Mouse (Mus musculus): Measurements from ENCODE around the gene Epb41l4b.

The Epb41l4b gene

DNA sequence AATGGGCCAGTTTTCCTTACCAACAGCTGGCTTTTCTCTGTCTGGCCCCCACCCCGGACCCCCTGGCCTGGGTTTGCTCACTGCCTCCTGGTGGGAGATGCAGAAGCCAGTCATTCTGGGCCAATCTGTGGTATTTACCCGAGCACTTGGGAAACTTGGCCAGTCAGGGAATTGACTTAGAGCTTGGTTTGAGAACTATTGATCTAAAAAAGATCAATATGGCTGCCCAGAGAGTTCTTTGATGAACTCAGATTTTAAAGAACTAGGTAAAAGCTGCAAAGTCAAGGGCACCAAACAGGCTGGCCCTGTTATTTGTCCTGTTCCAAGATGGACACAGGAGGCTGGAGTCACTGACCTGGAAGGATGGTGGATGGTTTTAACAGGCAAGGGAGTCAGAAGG, 84.6 kb downstream of the Epb41l4b start:
- DNase-seq: no peak

DNA sequence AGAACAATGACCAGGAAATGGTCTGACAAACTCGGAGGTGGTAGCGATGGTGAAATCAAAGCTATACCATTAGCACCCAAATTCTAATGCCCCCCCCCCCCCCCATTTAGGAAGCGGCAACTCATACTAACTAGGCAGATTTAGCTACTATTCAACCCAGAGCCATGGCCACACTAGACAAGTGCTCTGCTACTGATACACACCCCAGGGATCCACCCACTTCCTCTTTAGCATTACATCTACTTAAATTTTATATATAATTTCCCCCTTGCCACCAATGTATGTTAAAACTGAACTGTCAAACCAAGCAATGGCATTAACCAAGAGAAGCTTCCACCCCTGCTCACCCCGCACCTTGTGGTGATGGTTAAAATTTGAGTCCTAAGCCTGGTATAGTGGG, 85.6 kb downstream of the Epb41l4b start:
- DNase-seq: no peak

DNA sequence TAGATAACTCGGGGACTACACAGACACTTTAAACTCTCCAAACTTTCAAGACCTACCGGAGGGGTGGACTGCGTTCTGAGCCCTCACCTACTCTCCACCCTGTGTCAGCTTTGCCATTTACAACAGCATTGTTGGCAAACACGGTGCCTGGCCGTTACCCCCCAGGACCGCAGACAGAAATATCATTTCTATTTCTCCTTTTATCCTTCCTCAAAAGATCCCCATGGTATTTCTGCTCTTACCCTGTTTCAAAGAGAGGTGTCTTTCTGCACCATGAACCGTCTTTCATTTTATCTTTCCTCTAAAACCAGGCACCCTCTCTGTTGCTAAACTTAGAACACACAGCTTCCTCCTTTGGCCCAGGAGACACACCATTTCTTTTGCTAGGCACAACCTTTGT, 87.6 kb downstream of the Epb41l4b start:
- DNase-seq: no peak

GRCm38 (mm10) chr4:57049281-57049921, 93.8 kb downstream of the Epb41l4b start:
- DNase-seq: no peak

DNA sequence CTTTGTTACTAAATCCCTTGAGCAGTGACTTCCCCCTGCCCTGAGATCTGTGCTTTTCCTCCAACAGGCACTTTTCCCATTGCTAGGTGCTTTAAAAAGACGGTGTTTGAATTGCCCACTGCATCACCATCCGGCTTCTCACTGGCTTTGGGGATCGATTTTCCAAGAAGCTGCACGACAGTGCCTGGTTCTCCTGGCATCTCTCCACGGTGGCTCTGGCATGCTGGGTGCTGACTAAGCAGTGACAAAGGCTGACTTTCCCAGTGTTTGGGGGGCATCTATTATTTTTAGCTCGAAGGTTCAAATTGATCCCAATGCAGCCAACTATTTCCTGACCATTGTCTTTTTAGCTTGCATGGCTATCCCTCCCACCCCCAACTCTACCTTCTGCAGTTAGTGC, 94.7 kb downstream of the Epb41l4b start:
- peak; percentile 42 for DNase-seq

- no peak for DNase-seq
Measured at GRCm38 (mm10) chr4:57046160-57046571, 97.1 kb downstream of the Epb41l4b start.

DNA sequence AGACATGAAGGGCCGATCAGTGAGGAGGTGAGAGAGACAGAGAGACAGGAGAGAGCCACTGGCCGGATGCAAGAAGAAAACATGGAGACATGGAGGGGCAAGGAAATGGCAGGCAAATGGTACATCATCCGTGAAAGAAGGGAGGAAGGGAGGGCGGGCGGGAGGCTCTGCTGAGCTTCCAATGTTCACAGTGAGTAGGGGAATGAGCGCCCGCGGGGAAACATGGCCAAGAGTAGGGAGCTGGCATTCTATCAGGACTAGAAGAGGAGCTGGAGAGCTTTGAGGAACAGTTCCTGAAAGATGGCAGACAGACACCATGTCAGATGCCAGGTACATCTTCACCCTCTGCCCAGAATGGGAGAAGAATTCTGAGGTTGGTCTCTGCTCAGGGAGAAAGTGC, 99.6 kb downstream of the Epb41l4b start:
- DNase-seq: no peak

GRCm38 (mm10) chr4:57041661-57042060, 101.6 kb downstream of the Epb41l4b start:
- no peak for DNase-seq

- DNase-seq: no peak
Measured at GRCm38 (mm10) chr4:57041211-57041610, 102.0 kb downstream of the Epb41l4b start.

DNA sequence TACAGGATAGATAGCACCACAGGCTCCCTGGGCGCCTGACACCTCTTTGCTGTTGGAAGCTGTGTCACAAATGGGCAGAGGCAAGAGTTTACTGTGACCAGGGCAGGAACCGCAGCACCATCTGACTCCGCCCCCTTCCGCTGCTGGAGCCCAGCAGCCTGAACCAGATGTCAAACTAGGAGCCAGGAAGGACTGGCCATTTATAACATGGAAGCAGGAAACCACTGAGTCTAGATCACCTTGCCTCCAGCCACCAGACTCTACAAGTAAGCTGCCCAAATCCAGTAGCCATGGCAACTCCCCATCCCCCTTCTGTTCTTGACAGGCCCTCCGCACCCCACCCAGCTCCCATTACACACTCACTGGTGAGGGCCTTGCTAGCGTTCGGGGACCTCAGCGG, 102.8 kb downstream of the Epb41l4b start:
- no peak for DNase-seq

DNA sequence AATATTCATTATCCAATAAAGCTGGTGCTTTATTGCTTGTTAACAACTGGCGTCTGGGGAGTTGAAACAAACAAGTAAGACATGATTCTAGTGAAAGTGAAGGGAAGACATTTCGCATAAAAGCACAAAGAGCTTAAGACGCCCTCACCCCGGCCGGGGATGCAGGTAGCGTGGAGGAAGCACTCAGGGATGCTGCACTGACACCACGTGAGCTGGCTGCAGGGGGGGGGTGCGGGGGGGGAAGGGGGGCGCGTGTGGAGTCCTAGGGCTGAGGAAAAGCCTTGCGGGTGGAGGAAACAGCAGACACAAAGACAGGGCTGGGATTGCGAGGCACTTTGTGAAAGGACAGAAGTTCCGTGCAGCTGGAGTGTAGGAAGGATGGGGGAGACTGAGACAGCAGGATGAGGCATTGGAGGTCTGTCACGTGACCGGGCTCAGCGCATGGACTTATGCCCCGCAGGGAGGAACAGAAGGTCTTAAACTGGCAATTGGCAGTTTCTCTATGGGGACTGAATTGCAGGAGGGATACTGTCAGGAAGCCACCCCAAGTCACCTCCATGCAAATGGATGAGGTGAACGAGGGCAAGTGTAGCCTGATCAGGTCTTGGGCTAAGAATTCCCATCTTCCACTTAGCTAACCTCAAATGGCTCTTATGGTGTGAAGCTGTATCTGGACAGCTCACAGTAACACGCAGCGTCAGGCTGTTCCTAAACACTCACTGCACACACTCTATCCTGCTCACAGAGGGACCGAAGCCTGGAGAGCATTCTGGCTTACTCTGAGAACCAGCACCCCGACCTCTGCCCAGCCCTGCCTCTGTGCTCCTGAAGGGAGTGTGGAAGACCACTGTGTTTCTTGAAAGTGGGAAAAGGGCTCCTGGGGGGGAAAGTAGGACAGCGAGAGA, 103.9 kb downstream of the Epb41l4b start:
- peak; percentile 42 for DNase-seq

DNA sequence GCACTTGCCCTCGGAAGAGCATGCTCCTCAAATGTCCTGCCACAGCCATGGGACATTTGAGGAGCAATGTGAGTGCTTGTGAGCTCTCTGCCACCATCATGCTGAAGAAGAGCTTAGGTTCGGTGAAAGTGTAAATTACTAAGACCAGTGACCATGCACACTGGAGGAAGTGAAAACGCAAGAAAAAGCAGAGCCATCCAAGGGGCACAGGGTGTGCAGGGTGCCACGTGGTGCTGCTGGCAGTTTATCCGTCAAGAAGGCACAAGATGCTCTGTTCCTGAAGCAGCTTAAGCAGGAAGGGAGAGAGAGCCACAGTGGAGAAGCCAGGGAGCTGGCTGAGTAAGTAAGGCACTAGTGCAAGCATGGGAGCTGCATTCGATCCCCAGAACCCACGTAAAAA, 105.7 kb downstream of the Epb41l4b start:
- DNase-seq: no peak

DNA sequence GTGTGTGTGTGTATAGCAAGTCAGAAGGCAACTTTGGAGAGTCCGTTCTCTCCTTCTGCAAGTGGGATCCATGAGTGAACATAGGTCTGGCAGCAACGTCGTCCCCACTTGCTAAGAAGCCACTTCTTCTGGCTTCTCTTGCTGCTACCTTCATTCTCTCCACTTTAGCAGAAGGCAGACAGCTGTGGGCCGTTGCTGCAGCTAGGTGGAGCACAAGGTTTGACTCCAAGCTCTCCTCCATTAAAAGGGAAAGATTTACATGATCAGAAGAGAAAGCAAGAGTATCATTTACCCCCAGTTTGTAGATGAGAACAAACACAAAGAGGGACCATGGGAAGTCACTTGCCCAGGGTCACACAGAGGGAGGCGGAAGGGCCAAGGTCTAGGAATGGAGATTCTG, 109.1 kb downstream of the Epb41l4b start:
- no peak for DNase-seq

DNA sequence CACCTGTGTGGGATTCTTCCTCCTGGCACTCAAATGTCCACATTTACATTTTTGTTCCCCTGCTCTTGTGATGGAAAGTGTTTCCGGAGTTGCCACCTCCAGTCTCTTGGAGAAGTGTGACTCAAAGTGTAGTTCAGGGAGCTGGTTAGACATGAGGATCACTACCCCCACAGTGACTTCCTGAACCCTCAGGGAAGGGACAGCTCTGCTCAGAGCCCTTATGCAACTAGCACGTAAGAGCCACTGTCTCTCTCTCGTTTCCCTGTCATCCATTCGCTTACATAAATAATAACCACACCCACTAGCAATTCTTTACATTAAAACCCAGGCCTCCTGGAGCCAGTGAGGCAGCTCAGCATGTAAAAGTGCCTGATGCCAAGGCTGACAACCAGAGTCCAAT, 111.8 kb downstream of the Epb41l4b start:
- DNase-seq: no peak

GRCm38 (mm10) chr4:57027954-57028353, 115.3 kb downstream of the Epb41l4b start:
- DNase-seq: no peak

- no peak for DNase-seq
Measured at GRCm38 (mm10) chr4:57023527-57023926, 119.7 kb downstream of the Epb41l4b start.

- no peak for DNase-seq
Measured at GRCm38 (mm10) chr4:57021288-57021687, 121.9 kb downstream of the Epb41l4b start.

GRCm38 (mm10) chr4:57017229-57017628, 126.0 kb downstream of the Epb41l4b start:
- peak; percentile 78 for DNase-seq

- no peak for DNase-seq
Measured at GRCm38 (mm10) chr4:57016366-57017171, 126.7 kb downstream of the Epb41l4b start.

GRCm38 (mm10) chr4:57015032-57015431, 128.2 kb downstream of the Epb41l4b start:
- DNase-seq: no peak

GRCm38 (mm10) chr4:57011454-57012046, 131.7 kb downstream of the Epb41l4b start:
- DNase-seq: no peak

- DNase-seq: no peak
Measured at GRCm38 (mm10) chr4:57010919-57011318, 132.3 kb downstream of the Epb41l4b start.

GRCm38 (mm10) chr4:57010425-57010824, 132.8 kb downstream of the Epb41l4b start:
- DNase-seq: no peak
